Mouse (Mus musculus) forebrain, embryonic 12.5 days (tissue): ENCODE data around the gene Smim15. TPM values are rescaled to one million over a fixed set of nuclear protein-coding genes. Genes with fewer than 3 reads are reported as not detected.

Experiments used
- polyA plus RNA-seq: library from polyadenylated mRNA; unstranded; fragments of >200 nt; fragmentation: Nextera tagmentation; extraction: Ambion mirVana; gene quantifications from 2 replicates; pipeline ENCODE4 v1.2.1, GENCODE M21; 2016

Smim15 gene
- polyA plus RNA-seq, 1 experiment from 2014 or later = 54.4 TPM

Other genes starting within 250 kb of the Smim15 start
- gene Ndufaf2, start 114.2 kb downstream of the Smim15 start, polyA plus RNA-seq = 96.1 and 99.3 TPM in 2 replicates
- 23.0 and 24.0 TPM in 2 replicates for gene Ercc8, start 114.3 kb downstream of the Smim15 start, polyA plus RNA-seq
- 0.57 and 1.3 TPM in 2 replicates for gene Elovl7, start 170.0 kb downstream of the Smim15 start, polyA plus RNA-seq